Mouse (Mus musculus): Measurements from ENCODE around the gene Adora3.

Gene Adora3

GRCm38 (mm10) chr3:105870558-105870957 lies at the start of gene Adora3, which contains the start of gene Tmigd3:
TSS of gene Adora3 (plus strand) at chr3:105870858.
TSS of gene Tmigd3 (plus strand) at chr3:105870903.
- ATAC-seq (ENCODE audit: insufficient number of reproducible peaks, low FRiP score, low TSS enrichment): no peak

DNA sequence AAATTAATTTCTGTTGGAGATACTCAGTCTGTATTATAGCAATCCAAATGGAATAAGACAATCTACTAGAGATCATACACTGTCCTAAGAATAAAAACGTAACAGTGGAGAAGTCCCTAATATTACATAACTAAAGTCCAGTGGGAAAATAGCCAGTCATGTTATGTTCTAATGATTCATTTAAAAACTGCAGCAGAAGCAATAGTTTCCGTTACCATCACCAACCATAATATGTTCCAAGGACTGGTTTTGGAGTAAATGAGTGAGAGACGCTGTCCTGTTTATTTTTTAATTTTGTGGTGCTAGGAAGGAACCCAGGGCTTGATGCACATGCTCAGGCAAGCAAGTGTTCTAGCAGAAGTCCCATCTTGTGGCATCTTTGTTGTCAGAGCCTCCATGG lies 49.2 kb upstream of the Adora3 start:
- ATAC-seq (ENCODE audit: insufficient number of reproducible peaks, low FRiP score, low TSS enrichment): no peak

- ATAC-seq (ENCODE audit: insufficient number of reproducible peaks, low FRiP score, low TSS enrichment): no peak
Measured at GRCm38 (mm10) chr3:105823609-105824008, 47.0 kb upstream of the Adora3 start.

DNA sequence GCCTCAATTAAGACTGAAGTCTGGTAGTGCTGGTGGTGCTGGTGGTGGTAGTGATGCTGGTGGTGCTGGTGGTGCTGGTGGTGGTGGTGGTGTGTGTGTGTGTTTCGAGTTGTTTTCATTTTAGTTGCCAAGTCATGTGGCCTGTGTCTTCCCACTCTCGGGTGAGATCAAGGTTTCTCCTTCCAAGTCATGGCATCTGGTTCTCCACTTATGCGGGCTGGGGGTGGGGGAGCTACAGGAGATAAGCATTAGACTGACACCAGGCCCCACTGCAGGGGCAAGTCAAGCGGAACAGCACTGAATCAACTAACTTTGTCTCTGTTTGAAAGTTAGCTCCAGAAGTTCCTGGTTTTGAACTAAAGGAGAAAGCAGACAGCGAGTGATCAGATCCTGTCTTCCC lies 46.6 kb upstream of the Adora3 start:
- ATAC-seq (ENCODE audit: insufficient number of reproducible peaks, low FRiP score, low TSS enrichment): no peak

DNA sequence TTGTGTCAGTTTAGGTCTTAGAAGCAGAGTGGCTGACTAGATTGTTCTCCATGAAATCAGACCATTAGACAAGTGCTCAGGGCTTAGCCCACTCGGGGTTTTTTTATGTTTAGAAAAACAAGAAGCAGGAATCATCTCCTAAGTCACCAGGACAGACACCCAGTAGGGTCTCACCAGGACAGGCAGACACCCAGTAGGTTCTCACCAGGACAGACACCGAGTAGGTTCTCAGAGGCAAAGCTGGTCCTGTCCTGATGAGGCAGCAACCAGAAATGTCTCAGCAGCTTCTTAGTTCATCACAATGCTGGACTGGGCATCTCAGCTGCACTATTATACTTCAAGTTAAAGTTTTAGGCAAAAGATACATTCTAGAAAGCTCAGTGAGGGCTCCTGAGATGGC lies 46.0 kb upstream of the Adora3 start:
- ATAC-seq (ENCODE audit: insufficient number of reproducible peaks, low FRiP score, low TSS enrichment): no peak

DNA sequence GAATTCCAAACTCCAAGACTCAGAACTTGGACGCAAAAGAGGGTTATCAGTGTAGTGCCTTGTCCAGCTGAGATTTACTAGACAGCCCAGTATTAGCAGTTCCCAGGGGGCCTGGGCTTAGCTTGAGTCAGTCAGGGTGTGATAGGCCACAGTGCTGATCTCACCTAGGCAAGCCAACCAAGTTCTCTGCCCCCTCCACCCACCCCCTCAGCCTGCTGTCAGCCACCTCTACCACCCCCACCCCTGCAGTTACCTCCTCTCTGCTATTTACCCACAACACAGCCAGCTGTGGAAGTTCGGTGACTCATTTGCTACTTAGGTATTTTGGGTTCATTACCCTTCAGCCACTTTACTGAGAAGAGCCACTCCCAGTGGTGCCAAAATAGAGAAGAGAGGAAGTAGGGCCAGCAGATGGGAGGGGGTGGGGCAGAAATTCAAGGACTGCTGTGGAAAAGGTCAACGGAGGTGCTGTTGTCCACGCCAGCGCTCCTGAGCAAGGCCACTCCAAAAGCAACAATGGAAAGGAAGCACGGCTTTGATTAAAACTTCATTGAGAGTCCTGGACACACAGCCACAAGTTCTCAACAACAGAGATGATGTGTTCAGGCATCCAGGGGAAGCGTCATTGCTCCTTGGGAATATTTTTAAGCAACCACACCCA lies 45.0 kb upstream of the Adora3 start:
- ATAC-seq (ENCODE audit: insufficient number of reproducible peaks, low FRiP score, low TSS enrichment): no peak

DNA sequence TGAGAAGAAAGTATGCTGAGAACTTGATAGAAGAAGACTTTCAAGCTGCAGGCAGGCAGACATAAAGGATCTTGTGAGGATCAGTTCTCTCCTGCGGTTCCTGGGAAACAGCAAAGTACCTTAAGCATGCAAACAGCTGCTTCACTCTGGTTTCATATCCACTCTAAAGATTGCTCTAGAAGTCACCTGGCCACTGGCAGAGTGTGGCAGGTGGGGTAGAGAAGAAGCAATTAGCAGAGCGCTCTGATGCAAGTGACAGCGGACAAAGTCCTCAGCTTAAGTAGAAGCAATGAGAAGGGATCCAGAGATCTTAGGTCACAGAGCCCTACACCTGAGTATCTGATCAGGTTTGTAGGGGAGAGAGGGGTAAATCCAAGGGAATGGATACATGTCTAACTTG lies 39.1 kb upstream of the Adora3 start:
- no peak for ATAC-seq (ENCODE audit: insufficient number of reproducible peaks, low FRiP score, low TSS enrichment)

DNA sequence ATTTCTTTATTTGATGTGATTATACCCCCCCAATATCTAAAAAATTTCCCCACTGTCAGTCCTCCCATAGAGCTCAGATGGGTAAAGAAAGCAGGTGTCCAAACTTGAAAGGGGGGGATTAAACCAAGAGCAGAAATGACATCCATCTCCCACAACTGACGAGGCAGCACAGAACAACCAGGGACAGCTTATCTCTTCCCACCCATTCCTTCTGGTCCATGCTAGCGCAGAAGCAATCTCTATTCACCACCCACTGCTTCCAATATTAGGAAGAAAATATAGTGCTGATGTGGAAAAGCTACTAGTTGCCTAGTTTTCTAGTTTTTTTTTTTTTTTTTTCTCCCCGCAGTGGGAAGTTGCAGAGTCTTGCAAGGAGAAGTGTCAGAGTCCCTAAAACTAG lies 34.8 kb upstream of the Adora3 start:
- ATAC-seq (ENCODE audit: insufficient number of reproducible peaks, low FRiP score, low TSS enrichment): no peak

- ATAC-seq (ENCODE audit: insufficient number of reproducible peaks, low FRiP score, low TSS enrichment): no peak
Measured at GRCm38 (mm10) chr3:105836883-105837282, 33.8 kb upstream of the Adora3 start.

DNA sequence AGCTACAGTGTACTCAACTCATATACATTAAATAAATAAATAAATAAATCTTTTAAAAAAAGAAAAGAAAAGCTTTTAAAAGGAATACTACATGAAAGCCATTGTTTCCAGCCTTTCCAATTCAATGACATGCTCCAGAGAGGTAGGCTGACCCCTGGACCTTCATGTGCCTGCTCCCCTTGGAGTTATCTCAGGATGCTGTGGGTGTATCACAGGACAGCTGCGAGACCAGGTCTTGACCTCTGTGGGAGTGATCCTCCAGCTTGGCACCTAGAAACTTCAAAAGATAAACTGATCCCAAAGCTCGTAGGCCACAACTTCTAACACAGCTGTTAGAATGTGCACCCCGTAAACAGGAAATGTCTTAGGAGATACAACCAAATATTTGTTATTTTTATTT lies 32.0 kb upstream of the Adora3 start:
- no peak for ATAC-seq (ENCODE audit: insufficient number of reproducible peaks, low FRiP score, low TSS enrichment)

- no peak for ATAC-seq (ENCODE audit: insufficient number of reproducible peaks, low FRiP score, low TSS enrichment)
Measured at GRCm38 (mm10) chr3:105839836-105840235, 30.8 kb upstream of the Adora3 start.

DNA sequence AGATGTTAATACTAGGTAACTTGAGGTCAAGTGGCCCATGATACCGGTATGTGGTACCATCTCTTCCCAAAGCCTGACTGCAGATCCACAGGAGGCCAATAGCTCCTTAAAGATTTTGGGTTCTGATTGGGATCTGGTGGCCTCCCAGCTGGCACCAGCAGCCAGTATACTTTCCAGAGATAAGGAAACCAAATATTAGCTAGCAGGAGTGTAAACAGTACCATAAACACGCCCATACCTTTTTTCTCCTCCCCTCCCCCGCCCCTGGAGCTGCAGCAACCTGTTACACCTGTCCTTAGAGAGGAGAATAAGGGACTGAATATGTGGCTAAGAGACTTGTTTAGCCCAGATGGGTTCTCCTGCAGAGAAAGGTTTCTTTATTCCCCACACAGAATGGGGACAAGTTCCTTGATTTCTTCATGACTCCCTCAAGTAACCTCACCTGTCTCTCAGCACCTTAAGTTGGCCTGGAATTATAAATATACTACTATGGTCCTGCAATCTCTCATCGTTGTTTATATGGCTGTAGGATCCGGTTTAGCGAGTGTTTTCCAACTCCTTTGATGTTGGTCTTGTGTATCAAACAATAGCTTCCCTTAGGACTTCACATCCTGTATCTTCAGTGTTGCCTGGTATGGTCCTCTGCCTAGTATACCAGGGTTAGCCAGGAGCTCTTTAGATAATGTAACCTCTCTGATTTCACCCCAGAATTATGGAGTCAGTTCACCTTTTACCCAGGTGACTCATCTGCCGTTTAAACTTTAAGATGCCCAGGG lies 24.2 kb upstream of the Adora3 start:
- no peak for ATAC-seq (ENCODE audit: insufficient number of reproducible peaks, low FRiP score, low TSS enrichment)

DNA sequence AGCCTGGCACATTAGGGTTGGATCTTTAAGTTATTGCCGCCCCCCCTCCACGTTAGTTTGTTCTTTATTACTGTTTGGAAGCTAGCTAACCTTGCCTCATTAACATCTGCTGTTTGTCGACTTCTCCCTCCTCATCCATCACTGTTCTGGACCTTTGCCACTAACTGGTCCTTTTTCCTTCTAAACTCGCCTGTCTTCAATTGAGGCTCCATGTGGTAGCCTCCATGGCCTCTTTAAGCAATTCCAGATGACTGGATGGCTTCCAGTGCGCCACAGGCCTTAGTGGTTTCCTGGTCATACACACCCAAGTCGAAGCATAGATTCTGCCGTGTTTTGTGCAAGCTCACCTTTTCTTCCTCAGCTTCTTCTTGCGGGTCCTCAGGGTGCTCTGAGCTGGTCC lies 16.9 kb upstream of the Adora3 start:
- ATAC-seq (ENCODE audit: insufficient number of reproducible peaks, low FRiP score, low TSS enrichment): no peak

DNA sequence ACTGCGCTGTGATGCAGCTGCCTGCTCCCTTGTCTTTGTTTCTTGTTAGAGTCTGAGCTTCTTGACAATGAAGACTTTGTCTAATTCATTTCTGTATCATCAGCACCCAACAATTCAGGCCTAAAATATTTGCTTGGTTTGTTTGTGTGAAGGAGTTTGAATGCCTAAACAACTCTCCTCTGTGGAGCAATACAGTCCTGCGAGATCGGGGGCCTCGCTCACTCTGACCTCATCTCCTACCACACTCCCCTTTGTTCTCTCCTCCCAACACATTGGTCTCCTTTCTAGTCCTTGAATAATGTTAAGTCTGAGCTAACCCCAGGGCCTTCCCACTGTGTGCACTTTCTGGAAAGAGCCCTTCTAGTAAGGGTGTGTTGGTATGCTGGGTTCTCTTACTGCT lies 15.9 kb upstream of the Adora3 start:
- no peak for ATAC-seq (ENCODE audit: insufficient number of reproducible peaks, low FRiP score, low TSS enrichment)

DNA sequence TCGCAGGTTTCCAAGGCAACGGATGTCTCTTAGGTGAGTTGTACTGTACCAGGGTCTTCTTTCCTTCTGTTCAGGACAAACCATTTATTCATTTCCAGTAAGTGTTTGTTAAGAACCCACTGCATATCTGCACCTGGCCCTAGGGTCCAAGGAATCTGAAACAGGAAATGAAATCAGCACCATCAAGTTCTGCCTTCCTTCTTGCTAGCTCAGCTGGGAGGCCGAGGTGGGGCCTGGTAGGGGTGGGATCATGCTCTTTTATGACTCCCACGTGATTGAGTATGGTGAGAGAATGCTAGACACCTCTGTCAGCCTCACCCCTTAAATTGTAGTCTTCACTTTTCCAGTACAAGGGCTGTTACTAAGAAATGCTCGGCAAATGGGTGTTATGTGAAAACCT lies 13.1 kb upstream of the Adora3 start:
- ATAC-seq (ENCODE audit: insufficient number of reproducible peaks, low FRiP score, low TSS enrichment): no peak

- no peak for ATAC-seq (ENCODE audit: insufficient number of reproducible peaks, low FRiP score, low TSS enrichment)
Measured at GRCm38 (mm10) chr3:105861747-105862366, 8.8 kb upstream of the Adora3 start.

DNA sequence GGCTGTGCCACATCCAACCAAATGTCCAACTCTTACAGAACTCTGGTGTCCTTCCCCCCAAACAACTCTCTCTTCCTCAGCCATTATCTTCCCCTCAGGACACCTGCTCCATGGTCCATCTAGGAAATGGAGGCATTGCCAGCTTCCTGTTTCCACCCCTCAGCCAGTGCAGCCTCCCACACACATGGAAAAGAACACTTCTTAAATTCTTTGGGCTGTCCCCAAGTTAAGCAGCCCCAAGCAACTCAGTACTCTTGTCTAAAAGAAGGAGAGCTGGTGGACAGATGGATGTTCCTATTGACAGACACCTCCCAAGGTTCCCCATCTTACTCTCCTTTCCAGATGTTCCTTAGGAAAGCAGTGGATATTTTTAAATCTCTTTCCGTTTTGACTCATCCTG lies 6.5 kb upstream of the Adora3 start:
- no peak for ATAC-seq (ENCODE audit: insufficient number of reproducible peaks, low FRiP score, low TSS enrichment)

- no peak for ATAC-seq (ENCODE audit: insufficient number of reproducible peaks, low FRiP score, low TSS enrichment)
Measured at GRCm38 (mm10) chr3:105865122-105865521, 5.5 kb upstream of the Adora3 start.

- ATAC-seq (ENCODE audit: insufficient number of reproducible peaks, low FRiP score, low TSS enrichment): no peak
Measured at GRCm38 (mm10) chr3:105868135-105868534, 2.5 kb upstream of the Adora3 start.

DNA sequence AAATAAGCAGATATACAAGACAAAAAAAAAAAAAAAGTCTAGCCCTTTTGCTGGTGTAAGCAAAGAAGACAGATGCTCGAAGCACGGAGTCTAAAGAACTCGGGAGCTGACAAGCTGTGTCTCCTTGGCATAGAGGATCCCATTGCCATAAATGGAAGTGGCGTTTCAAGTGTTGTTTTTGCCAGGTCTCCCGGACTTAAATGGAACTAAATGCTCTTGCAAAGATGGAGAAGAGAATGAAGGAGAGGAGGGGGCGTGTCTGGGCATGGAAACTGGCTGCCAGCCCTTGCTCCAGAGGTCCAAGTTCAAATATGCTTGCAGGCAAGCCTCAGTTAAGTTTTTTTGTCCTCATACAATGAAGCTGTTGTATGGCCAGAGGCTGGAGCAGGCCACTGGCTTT lies 1.4 kb downstream of the Adora3 start:
- ATAC-seq (ENCODE audit: insufficient number of reproducible peaks, low FRiP score, low TSS enrichment): no peak

DNA sequence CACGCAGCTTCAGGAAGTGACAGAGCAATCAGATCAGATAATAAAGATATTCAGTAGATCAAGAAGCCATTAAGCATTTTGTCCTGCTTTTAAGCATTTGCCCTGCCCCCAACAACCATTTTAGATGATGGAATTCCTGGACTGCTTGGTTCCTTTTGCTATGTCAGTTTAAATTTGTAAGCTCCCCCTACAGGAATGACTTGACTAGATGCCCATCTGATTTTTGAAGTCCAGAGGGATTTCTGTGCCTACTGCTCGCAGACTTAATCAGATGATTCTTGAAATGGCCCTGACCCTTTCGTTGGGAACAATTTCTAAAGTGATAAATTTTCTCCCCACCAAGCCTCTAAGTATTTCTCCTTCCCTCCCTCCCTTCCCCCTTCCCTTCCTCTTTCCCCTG lies 1.9 kb downstream of the Adora3 start:
- no peak for ATAC-seq (ENCODE audit: insufficient number of reproducible peaks, low FRiP score, low TSS enrichment)

Data from cerebellum, adult (tissue).